Mouse (Mus musculus): Measurements from ENCODE around the gene Slamf9. TPM values are rescaled to one million over a fixed set of nuclear protein-coding genes. Genes with fewer than 3 reads are reported as not detected.

Gene Slamf9
- total and polyA plus RNA-seq, 3 experiments, result not detected

DNA sequence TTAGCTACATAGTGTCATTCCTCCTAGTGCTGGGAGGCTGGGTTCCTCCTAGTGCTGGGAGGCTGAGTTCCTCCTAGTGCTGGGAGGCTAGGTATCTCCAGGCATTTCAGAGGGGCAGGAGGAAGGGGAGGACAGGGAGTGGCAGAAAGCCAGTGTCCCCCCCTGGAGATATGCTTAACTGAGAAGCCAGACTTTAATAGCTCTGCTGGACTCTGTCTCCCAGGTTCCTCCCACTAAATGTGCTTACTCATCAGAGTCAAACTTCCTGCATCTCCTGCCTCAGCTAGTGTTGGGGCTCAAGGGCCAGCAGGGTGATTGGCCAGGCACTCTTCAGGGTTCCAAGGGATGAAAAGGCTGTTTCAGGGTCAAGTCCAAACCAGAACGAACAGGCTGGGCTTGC, 40.2 kb downstream of the Slamf9 start:
- Histone ChIP-seq H3K4me1 (ENCODE audit: insufficient read depth, low read depth, low read length) (peaks cover 40% of the 10 kb centered on the region), H3K27me3 (ENCODE audit: insufficient read depth, low read length) (no peaks in the 10 kb centered on the region), H3K9me3 (replicated peaks) (peaks cover 5% of the 10 kb centered on the region), H3K36me3 (replicated peaks) (no peaks in the 10 kb centered on the region), H3K4me3 (ENCODE audit: low read depth, low read length) (no peak overlapping the region)
- DNase-seq (ENCODE audit: low spot score) (no peak), ATAC-seq (ENCODE audit: extremely low read depth, insufficient number of reproducible peaks, low FRiP score, poor library complexity, severe bottlenecking) (peak; percentile 59)
- no peak for TF ChIP-seq GATA1 (IDR thresholded peaks at IDR 0.05; ENCODE audit: borderline replicate concordance, low read length)
- TF ChIP-seq POLR2AphosphoS5 (IDR thresholded peaks at IDR 0.05; ENCODE audit: insufficient replicate concordance, low read depth, low read length), result no peak
- TF ChIP-seq TAL1 (conservative IDR thresholded peaks at IDR 0.05; ENCODE audit: low read depth, low read length), result no peak
- TF ChIP-seq GATA2 (IDR thresholded peaks at IDR 0.05; ENCODE audit: borderline replicate concordance, low read depth, low read length), result no peak
- no peak for TF ChIP-seq CTCF (IDR thresholded peaks at IDR 0.05; ENCODE audit: low read depth, low read length)

DNA sequence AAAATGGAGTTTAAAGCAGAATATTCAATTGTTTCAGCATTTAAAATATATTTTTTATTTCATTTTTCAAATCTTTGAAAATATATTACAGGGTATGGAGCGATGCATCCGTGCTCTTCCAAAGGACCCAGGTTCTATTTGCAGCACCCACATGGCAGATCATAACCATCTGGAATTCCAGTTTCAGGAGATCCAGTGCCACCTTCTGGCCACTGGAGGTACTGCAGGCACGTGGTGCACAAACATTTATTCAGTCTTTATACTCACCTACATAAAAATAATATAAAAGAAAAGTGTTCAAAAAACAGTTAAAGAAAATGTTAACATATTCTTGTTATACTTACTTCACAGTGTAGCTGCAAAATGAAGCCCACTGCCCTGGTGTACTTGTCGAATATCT, 42.9 kb downstream of the Slamf9 start:
- H3K4me1 ChIP-seq (ENCODE audit: insufficient read depth, low read depth, low read length), result peaks cover 32% of the 10 kb centered on the region
- no peak overlapping the region for H3K4me3 ChIP-seq (ENCODE audit: low read depth, low read length)
- ATAC-seq (ENCODE audit: extremely low read depth, insufficient number of reproducible peaks, low FRiP score, poor library complexity, severe bottlenecking) (no peak), DNase-seq (ENCODE audit: low spot score) (no peak)
- TF ChIP-seq GATA2 (IDR thresholded peaks at IDR 0.05; ENCODE audit: borderline replicate concordance, low read depth, low read length), result no peak
- peak; percentile 34; the same call in 1 of the 2 replicates for TF ChIP-seq CTCF (IDR thresholded peaks at IDR 0.05; ENCODE audit: low read depth, low read length)
- H3K36me3 ChIP-seq (replicated peaks), result no peaks in the 10 kb centered on the region
- H3K9me3 ChIP-seq (replicated peaks), result peaks cover 5% of the 10 kb centered on the region
- no peaks in the 10 kb centered on the region for H3K27me3 ChIP-seq (ENCODE audit: insufficient read depth, low read length)

DNA sequence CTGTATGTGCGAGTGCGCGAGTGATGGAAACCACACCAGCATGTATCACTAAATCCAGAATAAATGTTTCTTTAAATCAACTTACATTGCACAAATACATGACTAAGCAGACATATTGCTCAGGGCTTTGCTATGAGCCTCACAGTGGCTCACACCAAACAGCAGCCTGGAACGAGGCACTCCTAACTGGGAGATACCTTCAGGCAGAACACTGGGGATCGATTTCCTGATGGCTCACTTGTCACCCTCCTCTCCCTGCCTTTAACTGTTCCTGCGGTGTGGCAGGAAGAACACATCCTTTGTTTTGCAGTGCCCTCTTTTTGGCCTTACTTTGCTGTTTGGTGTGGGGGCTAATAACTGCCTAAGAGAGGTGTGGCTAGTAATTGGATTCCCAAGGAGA, 44.5 kb downstream of the Slamf9 start:
- Histone ChIP-seq H3K4me3 (ENCODE audit: low read depth, low read length) (no peak overlapping the region), H3K9me3 (replicated peaks) (peaks cover 5% of the 10 kb centered on the region), H3K4me1 (ENCODE audit: insufficient read depth, low read depth, low read length) (peaks cover 17% of the 10 kb centered on the region), H3K36me3 (replicated peaks) (no peaks in the 10 kb centered on the region), H3K27me3 (ENCODE audit: insufficient read depth, low read length) (peaks cover 6% of the 10 kb centered on the region)
- no peak for ATAC-seq (ENCODE audit: extremely low read depth, insufficient number of reproducible peaks, low FRiP score, poor library complexity, severe bottlenecking)
- DNase-seq (ENCODE audit: low spot score), result no peak
- TF ChIP-seq TAL1 (conservative IDR thresholded peaks at IDR 0.05; ENCODE audit: low read depth, low read length), result no peak
- no peak for TF ChIP-seq GATA1 (IDR thresholded peaks at IDR 0.05; ENCODE audit: borderline replicate concordance, low read length)
- TF ChIP-seq GATA2 (IDR thresholded peaks at IDR 0.05; ENCODE audit: borderline replicate concordance, low read depth, low read length), result no peak
- TF ChIP-seq CTCF (IDR thresholded peaks at IDR 0.05; ENCODE audit: low read depth, low read length), result no peak
- no peak for TF ChIP-seq POLR2AphosphoS5 (IDR thresholded peaks at IDR 0.05; ENCODE audit: insufficient replicate concordance, low read depth, low read length)

DNA sequence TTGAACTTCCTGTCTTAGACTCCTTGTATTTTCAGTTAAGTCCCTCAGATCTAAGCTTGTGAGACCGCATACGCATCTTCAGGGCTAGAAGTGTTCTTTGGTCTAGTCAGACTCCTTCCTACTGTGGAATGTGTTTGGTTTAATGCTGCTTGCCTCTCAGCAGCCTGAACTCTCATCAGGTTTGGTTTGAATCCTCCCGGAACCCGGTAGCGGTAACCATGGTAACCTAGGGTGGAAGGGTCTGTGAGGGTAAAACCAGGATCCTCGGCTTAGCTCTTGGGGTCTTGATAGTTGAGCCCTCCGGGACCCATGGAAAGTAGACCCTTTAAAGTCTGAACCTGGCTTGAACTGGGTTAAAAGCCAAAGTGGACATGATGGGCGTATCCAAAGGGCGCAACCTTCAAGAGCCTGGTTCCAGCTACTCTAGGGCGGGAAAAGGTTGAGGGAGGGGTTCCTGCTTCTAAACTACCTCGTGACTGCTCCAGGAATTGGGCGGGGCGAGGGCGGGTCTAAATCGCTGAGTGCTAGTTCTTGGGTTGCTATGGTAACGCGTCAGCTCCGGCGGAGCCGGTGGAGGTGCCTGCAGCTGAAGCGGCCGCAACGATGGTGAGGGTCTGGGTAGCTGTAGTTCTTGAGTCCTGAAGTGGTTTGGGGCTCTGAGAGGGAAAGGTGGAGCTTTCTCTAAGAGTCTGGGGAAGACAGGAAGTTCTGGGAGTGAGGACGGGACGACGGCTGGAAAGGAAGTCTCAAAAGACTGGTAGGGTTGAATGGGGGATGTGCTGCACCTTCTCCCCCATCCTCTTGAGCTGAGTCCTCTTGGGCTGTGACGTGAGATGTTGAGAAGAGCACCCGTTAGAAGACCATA, 45.6 kb downstream of the Slamf9 start, which contains the start of gene Cfap45:
Cfap45 (plus strand) TSS at position 226 of the 865 bp plus-strand sequence.
- H3K4me1 ChIP-seq (ENCODE audit: insufficient read depth, low read depth, low read length), result peaks cover 5% of the 10 kb centered on the region
- H3K4me3 ChIP-seq (ENCODE audit: low read depth, low read length), result no peak within 1 kb of the TSS
- TF ChIP-seq POLR2AphosphoS5 (IDR thresholded peaks at IDR 0.05; ENCODE audit: insufficient replicate concordance, low read depth, low read length) (no peak), CTCF (IDR thresholded peaks at IDR 0.05; ENCODE audit: low read depth, low read length) (no peak), GATA2 (IDR thresholded peaks at IDR 0.05; ENCODE audit: borderline replicate concordance, low read depth, low read length) (no peak), TAL1 (conservative IDR thresholded peaks at IDR 0.05; ENCODE audit: low read depth, low read length) (no peak), GATA1 (IDR thresholded peaks at IDR 0.05; ENCODE audit: borderline replicate concordance, low read length) (no peak)
- H3K9me3 ChIP-seq (replicated peaks), result peaks cover 5% of the 10 kb centered on the region
- no peaks in the 10 kb centered on the region for H3K36me3 ChIP-seq (replicated peaks)
- DNase-seq (ENCODE audit: low spot score) (no peak), ATAC-seq (ENCODE audit: extremely low read depth, insufficient number of reproducible peaks, low FRiP score, poor library complexity, severe bottlenecking) (no peak)
- peaks cover 6% of the 10 kb centered on the region for H3K27me3 ChIP-seq (ENCODE audit: insufficient read depth, low read length)

DNA sequence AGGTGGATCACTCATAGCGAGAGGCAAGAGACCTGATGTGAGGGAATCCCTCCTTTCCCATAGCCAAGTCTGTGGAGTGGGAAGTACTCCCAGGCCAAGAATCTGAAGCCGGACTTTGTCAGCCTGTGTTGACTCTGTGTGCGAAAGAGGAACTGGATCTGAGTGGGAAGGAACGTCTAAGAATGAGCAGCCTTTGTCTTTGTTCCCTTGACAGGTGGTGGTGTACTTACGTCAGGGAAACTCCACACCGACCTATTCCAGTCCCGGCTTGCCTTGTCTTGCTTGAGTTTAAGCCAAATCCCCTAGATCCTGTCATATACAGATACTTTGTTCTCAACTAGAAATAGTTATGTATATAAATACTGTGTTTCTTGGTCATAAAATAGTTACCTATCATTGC, 47.4 kb downstream of the Slamf9 start:
- peaks cover 2% of the 10 kb centered on the region for H3K9me3 ChIP-seq (replicated peaks)
- H3K4me3 ChIP-seq (ENCODE audit: low read depth, low read length), result no peak overlapping the region
- DNase-seq (ENCODE audit: low spot score), result no peak
- TF ChIP-seq TAL1 (conservative IDR thresholded peaks at IDR 0.05; ENCODE audit: low read depth, low read length) (no peak), GATA2 (IDR thresholded peaks at IDR 0.05; ENCODE audit: borderline replicate concordance, low read depth, low read length) (no peak), CTCF (IDR thresholded peaks at IDR 0.05; ENCODE audit: low read depth, low read length) (no peak), POLR2AphosphoS5 (IDR thresholded peaks at IDR 0.05; ENCODE audit: insufficient replicate concordance, low read depth, low read length) (no peak), GATA1 (IDR thresholded peaks at IDR 0.05; ENCODE audit: borderline replicate concordance, low read length) (no peak)
- H3K27me3 ChIP-seq (ENCODE audit: insufficient read depth, low read length), result peaks cover 12% of the 10 kb centered on the region
- H3K36me3 ChIP-seq (replicated peaks), result no peaks in the 10 kb centered on the region
- peaks cover 6% of the 10 kb centered on the region for H3K4me1 ChIP-seq (ENCODE audit: insufficient read depth, low read depth, low read length)
- ATAC-seq (ENCODE audit: extremely low read depth, insufficient number of reproducible peaks, low FRiP score, poor library complexity, severe bottlenecking), result no peak

DNA sequence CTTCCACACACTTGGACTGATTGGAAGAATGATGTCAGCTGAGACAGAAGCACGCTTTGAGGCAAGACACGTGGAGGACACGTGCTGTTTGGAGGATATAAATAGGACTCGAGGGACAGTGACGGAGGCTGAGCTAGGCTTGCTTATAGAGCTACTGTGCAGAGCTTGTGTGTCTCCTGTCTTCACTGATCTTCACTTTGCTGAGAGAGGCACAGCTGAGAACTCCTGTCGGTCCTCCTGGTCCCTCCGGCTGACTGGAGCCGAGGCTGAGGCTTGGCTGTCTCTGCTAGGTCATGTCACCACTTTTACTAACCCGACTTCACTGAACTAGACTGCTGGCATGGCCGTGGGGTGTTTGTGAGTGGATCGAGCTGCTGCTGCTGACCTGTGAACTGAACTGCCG, 48.5 kb downstream of the Slamf9 start:
- no peak for ATAC-seq (ENCODE audit: extremely low read depth, insufficient number of reproducible peaks, low FRiP score, poor library complexity, severe bottlenecking)
- DNase-seq (ENCODE audit: low spot score), result no peak
- Histone ChIP-seq H3K4me3 (ENCODE audit: low read depth, low read length) (no peak overlapping the region), H3K9me3 (replicated peaks) (no peaks in the 10 kb centered on the region), H3K27me3 (ENCODE audit: insufficient read depth, low read length) (peaks cover 14% of the 10 kb centered on the region), H3K36me3 (replicated peaks) (no peaks in the 10 kb centered on the region), H3K4me1 (ENCODE audit: insufficient read depth, low read depth, low read length) (peaks cover 6% of the 10 kb centered on the region)
- TF ChIP-seq GATA2 (IDR thresholded peaks at IDR 0.05; ENCODE audit: borderline replicate concordance, low read depth, low read length) (no peak), GATA1 (IDR thresholded peaks at IDR 0.05; ENCODE audit: borderline replicate concordance, low read length) (no peak), CTCF (IDR thresholded peaks at IDR 0.05; ENCODE audit: low read depth, low read length) (no peak), POLR2AphosphoS5 (IDR thresholded peaks at IDR 0.05; ENCODE audit: insufficient replicate concordance, low read depth, low read length) (no peak)

All from G1E (cell line).